Mouse (Mus musculus): ENCODE measurements around the gene Qrfp. TPM values are rescaled to one million over a fixed set of nuclear protein-coding genes. Genes with fewer than 3 reads are reported as not detected.

Qrfp gene
- total RNA-seq, 2 experiments from 2014 or later: not detected

DNA sequence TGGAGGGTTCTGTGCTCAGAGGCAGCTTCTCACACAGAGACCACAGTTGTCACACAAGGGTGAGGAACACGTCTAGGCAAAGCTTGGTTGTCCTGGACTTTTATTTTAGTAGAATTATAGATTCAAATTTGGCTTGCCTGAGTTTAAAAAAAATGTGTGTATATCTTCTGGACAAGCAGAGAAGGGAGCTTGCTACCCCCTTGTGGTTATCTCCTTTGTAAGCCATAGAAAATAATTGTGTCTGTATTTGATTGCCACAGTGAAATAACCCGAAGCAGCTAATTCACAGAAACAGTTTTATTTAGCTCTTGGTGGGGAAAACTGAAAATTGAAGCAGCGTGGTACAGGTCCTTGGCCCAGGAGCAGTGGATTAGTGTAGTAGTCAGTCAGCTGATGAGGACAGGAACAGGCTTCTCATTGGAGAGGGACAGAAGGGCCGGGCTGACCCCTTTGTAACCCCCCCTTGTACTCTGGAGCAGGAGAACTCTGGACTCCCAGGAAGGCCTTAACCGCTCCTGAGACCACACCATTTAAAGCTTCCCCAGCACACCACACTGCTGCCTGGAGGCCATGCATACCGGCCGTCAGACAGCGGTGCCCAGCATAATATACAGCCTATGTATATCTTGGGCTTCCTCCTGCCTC is 27.3 kb downstream of the Qrfp start:
- intact Hi-C loops (cut with DNase I): loop anchor here (5.0 kb wide), 1 partner anchor 51 kb away; no protein-coding TSS in a partner anchor
- DNase-seq: no peak

DNA sequence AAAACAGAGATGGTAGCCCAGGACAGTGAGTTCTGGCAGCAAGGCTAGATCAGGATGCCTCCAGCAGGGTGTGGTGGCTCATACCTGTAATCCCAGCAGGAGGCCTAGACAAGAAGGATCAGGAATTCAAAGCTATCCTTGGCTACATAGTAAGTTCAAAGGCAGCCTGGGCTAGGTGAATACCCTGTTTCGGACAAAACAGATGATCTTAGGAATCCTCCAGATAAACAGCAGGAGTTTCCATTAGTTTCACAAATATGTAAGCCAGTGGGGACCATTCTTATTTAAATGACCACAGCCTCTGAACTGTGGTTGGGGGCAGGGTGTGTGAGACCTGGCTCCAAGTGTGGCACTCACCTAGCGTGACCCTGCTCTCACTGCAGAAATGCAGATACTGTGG is 31.1 kb downstream of the Qrfp start:
- intact Hi-C loops (cut with DNase I): no loop called here
- DNase-seq: no peak

DNA sequence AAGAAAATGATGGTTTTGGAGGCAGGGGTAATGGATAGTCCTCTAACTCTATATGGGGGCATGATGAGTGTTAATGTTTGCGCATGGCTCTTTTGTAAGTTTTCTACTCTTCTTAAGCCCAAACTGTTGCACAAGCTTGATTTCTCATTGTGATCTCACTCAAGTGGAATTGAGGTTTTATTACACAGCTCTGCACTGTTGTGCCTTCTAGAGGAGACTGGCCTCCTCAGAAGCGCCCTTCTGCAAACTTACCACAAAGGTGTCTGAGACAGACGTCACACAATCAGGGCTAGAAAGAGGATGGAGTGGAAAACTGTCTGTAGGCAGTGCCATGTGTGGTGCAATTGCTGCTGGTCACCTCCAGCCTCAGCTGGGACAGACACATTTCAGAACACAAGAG is 33.9 kb downstream of the Qrfp start:
- DNase-seq: no peak
- intact Hi-C loops (cut with DNase I): no loop called here

DNA sequence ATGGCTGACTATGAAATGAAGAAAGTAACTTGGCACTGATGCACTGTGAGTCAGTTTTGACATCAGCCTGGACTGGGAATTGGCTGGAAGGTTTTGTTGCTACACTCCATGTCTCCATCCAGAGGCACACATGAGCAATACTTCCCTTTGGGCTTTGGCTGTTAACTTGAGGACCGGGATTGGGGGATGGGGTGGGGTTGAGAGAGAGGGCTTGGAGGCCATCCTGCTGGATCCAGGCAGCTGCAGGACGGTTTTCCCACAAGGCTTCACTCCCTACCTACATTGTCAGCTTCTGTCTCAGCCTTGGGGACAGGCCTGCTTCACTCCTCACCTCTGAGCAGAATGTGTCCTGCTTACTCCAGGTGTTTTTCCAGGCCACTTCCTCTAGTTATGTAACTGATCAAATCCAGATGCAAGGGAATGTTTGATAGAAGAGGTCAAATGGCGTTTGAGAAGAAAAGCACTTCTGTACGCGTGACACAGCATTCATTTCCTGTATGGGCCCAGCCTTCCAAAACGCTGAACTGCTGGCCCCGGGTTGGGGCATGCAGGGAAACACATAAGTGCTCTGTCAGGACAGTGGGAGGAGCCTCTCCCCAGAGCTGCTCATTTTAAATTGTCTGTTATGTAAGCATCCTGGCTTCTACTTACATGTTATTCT is 39.5 kb downstream of the Qrfp start:
- peak; percentile 67 to 80 for DNase-seq
- intact Hi-C loops (cut with DNase I): no loop called here

DNA sequence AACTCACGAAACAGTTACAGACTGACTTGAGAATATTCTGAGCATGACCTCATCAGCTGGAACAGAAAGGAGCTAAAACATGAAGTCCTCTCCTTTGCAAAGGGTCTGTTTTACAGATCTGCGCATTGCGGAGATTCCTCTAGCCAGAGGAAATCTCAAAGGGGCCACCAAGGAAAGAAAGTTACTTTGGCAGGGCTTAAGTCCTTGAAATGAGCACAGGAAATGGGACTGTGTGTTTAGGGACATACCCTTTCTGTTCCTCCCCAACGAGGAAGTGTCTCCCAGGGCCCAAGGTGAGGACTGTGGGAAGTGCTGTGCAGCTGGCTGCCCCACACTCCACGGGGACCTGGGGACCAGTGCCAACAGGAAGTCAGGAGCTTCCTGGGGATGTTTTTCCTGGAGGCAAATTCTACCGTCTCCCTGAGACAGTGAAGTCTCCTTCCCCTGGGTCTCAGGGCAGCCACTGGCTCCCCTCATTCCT is 40.7 kb downstream of the Qrfp start:
- peak; percentile 82 to 84 for DNase-seq
- intact Hi-C loops (cut with DNase I): no loop called here

DNA sequence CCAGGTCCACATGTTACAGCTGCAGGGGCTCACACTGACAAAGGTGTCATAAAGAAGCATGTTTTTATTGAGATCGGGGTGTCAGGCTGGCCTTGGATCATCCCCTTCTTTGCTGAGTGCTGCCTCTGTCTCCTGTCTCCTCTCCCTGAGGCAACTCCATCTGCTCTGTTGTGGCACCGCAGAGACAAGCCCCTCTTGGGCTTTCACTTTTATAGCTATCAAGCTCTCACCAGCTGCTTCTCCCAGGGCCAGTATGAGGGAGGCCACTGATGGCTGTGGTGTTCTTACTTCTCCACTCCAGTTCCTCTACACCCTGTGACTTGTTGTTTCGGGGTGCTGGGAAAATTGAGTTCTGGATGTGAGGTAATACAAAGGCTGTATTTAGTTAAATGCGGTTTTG is 41.3 kb downstream of the Qrfp start:
- intact Hi-C loops (cut with DNase I): no loop called here
- DNase-seq: no peak

DNA sequence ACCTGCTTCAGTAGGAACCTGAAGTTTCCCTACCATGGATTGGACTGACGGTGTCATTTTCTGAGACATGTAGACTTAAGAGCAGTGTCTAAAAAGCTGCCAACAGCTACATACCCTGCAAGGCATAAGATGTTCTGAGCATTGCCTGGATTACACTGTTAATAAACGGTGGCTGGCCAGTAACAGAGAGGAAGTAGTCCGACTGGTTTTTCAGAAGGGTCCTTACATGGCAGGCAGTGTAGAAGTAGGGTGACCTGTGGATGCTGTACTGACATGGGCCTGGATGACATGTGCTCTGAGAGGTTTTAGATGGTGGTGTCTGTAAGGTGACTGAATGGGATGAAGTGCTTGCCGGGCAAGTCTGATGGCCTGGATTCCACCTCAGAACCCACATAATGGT is 42.6 kb downstream of the Qrfp start:
- no peak for DNase-seq
- intact Hi-C loops (cut with DNase I): no loop called here

DNA sequence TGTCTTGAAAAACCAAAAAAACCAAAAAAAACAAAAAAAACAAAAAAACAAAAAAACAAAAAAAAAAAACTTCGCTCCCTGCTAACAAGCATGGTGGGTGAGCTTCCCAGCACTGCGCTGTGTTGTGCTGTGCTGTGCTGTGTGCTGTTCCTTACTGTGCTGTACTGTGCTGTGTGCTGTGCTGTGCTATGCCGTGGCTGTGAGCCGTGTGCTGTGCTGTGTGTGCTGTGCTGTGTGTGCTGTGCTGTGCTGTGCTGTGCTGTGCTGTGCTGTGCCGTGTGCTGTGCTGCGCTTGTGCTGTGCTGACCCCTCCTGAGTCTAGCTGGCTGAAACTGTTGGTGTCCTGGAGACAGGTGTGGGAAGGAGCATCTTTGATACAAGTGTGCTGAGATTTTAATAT is 43.3 kb downstream of the Qrfp start:
- DNase-seq: no peak
- intact Hi-C loops (cut with DNase I): no loop called here

DNA sequence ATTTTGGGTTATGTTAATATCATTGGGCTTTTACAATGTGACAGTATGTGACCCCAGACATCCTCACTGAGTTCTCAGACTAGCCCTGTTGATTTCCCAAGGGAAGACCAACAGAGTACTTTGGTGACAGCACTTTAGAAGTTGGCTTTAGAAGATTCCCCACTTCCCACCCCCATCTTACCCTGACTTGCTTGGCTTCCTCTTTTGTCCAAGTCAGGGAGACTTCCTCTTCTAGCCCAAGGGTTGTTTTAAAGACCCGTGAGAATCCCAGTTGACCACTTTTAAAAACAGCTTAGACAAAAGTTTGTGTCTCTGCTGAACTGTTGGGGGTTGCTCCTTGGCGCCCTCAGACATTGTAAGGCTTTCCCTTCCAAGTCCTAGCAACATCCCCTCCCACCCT is 47.1 kb downstream of the Qrfp start:
- intact Hi-C loops (cut with DNase I): no loop called here
- no peak for DNase-seq

DNA sequence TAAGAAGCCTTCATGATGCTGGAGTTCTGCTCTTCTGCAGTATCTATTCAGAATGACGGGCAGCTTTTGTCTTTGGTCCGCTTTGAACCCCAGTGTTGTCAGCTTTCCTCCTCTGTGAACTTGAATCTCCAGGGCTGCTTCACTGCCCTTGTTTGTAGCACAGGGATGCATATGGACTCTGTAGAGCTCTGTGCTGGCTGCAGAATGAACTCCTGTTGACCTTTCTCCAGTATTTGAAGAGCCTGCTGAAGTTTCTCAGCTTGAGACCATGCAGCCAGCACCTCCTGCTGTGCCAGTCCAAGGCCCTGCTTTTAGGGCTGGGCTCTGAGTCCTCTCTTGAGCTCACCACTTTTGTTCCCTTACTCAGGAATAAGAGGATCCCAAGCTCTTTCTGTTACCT is 47.5 kb downstream of the Qrfp start:
- no peak for DNase-seq
- intact Hi-C loops (cut with DNase I): no loop called here

DNA sequence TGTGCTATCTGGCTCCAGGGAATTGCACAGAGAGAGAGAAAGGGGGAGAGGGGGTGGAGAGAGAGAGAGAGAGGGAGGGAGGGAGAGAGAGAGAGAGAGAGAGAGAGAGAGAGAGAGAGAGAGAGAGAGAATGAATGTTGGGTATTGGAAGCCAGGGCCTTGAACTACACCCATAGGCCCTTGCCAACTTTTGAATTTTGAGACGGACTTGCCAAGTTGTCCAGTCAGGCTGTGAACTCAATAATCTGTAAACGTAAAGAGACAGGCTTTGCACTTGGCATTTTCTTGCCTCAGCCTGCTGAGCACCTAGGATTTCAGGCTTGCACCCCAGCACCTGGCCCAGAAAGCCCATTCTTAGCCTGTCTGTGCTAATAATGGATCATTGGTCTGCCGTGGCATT is 48.2 kb downstream of the Qrfp start:
- DNase-seq: no peak
- intact Hi-C loops (cut with DNase I): no loop called here

DNA sequence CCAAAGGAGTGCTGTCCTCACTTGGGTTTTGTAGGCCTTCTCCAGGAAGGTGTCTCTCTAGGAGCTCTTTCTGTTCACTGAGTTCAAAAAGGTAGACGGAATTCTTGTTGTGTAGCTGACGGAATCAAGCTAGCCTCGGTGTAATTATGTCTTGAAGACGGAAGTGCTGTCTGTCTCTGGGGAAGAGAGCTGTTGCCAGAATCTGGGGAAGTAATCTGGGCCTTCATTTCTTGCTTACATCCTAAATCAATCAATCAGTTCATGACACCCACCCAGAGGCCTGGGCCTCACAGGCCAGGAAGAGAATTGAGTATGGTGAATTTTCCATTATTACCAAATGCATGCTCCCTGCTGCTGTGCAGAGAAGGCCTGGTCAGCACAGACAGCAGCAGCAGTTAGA is 48.8 kb downstream of the Qrfp start:
- intact Hi-C loops (cut with DNase I): no loop called here
- DNase-seq: no peak

DNA sequence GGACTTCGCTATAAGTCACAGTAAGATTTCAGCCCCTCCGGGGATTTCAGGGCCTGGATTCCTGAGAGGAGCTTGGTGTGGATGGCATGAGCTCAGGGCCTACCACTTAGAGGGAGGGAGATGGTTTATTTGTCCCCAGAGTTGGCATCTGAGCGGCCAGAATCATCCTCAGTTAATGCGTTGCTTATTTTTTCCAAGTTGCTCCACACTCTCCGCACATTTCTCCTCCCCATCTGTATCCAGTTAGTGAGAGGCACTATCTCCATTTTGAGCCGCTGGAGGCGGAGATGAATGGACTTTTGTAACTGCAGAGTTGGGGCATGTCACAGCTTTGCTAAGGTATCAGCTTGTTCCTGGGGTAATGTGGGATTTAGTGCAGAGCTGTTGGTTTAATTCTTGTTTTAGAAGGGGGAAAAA is 49.3 kb downstream of the Qrfp start:
- intact Hi-C loops (cut with DNase I): no loop called here
- no peak for DNase-seq

DNA sequence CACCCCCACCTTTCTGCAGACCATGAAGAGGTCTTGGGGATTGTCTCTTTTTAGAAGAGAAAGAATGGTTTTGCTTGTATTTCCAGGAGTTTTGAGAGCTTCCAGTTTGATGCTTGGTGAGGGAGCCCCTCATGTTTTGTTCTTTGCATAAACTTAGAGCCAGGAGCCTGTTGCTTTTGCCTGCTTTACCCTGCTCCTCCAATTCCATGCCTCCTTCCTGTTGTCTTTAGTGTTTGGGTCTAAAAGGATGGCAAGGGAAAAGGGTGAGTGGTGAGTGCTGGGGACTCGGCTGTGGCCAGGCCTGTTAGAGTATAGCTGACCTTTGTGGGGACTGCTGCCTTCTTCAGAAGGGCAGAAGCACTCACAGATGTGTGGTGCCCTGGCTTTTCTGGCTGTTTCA is 49.9 kb downstream of the Qrfp start:
- intact Hi-C loops (cut with DNase I): no loop called here
- no peak for DNase-seq

DNA sequence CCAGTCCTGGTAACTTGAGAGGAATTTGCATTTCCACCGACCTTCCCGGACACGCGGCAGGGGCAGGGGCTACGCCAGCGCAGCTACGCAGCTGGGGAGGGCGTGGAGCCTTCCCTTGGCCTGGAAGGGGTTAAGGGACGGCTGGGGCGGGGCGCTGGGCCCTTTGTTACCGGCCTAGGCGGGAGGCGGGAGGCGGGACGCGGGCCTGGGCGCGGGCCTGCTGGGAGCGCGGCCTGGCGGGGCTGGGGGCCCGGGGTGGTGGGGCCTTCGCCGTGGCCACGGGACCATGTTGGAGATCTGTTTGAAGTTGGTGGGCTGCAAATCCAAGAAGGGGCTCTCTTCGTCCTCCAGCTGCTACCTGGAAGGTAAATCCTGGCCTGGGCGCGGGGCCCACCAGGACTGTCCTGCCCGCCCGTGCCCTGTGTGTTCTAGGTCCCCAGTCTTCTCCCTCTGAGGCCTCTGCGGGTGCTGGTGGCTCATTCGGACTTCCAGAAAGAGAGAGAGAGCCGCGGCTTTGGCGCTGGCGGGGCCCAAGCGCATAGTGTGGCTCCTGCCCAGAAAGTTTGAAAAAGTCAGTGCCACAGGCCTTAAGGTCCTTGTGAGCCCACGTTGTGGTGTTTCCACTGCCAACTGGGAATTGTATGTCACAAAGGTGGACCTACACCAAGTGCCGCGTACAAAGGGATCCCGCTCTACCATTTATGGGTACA is 50.5 kb downstream of the Qrfp start:
- intact Hi-C loops (cut with DNase I): no loop called here
- peak; percentile 86 to 87 for DNase-seq

DNA sequence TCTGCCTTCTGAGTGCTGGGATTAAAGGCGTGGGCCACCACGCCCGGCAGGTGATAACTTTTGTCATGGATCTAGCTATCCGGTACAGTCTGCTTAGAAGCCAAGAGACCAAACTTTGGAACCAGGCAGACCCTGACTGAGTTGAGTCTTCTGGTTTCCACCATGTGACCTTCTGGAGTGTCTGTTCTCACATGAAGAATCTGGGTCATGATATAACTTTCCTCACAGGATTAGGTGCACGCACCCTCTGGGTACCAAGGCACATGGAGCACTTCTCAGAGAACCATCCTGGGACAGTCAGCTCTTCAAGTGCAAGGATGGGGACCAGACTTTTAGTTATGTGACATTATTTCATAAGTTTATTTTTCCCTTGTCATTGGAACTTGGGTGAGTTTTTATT is 51.4 kb downstream of the Qrfp start:
- intact Hi-C loops (cut with DNase I): no loop called here
- DNase-seq: no peak

DNA sequence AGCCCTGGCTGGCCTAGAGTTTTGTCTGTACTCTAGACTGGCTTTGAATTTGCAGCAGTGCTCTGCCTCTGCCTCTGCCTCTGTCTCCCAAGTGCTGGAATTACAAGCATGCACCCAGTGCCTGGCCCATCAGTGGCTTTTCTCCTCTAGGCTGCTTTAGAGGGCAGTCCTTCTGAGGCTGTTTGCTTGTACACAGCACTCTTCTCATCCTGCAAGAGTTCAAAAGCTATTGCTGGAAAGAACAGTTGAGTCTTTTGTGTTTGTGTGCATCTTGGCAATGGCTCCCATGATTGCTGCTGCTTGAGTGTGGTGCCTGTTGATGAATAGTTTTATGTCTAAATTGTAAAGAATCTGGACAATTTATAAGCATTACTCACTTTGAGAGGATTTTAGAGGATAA is 52.9 kb downstream of the Qrfp start:
- intact Hi-C loops (cut with DNase I): no loop called here
- no peak for DNase-seq

Other genes starting within 250 kb of the Qrfp start
- 10 to 100 TPM; 13.1 to 13.7 TPM for gene Fubp3, start 237.9 kb downstream of the Qrfp start, total RNA-seq (2021)
- gene Prdm12, start 170.5 kb downstream of the Qrfp start, total RNA-seq (2021): not detected
- 10 to 100 TPM in 1 of 2 experiments, 1 to 10 TPM in 1; 9.4 to 10.7 TPM for gene Exosc2, start 139.9 kb downstream of the Qrfp start, total RNA-seq (2021)
- gene Abl1, start 122.2 kb downstream of the Qrfp start, total RNA-seq (2021): 10 to 100 TPM; 31.8 to 32.8 TPM
- gene Fibcd1, start 35.4 kb upstream of the Qrfp start, total RNA-seq (2021): not detected
- 1 to 10 TPM in 1 of 2 experiments, under 1 TPM in 1; 0.67 to 1.0 TPM for gene Lamc3, start 76.7 kb upstream of the Qrfp start, total RNA-seq (2021)
- gene Aif1l, start 139.6 kb upstream of the Qrfp start, total RNA-seq (2021): 1 to 10 TPM; 1.6 to 3.2 TPM
- gene Nup214, start 163.9 kb upstream of the Qrfp start, total RNA-seq (2021): 10 to 100 TPM; 33.4 to 34.5 TPM

Data from heart, postnatal 36 days (tissue).